Mouse (Mus musculus) hindbrain, embryonic 10.5 days (tissue): ENCODE measurements at regions not wholly inside any gene's neighbourhood (a gene's known extent, or its start where the extent isn't known, plus 50 kb on each side); places are given as distances from the start of the nearest gene placed in this dataset.

Experiments
- DNase-seq: peaks from one replicate; pipeline ENCODE4 v3.0.0-alpha.2; 2017; ENCODE audit warnings: low spot score
- H3K27ac ChIP-seq: fragments of 300-500 bp; sonication (generic); 2 replicates; pipeline ENCODE4 v1.5.1; 2016; ENCODE audit warnings: mild to moderate bottlenecking, moderate library complexity
- H3K27me3 ChIP-seq: fragments of 300-500 bp; sonication (generic); 2 replicates; pipeline ENCODE4 v1.6.1; 2016; ENCODE audit warnings: mild to moderate bottlenecking; ENCODE audit not compliant: poor library complexity, insufficient read depth, severe bottlenecking
- H3K36me3 ChIP-seq: fragments of 300-500 bp; sonication (generic); 2 replicates; pipeline ENCODE4 v1.6.1; 2016; ENCODE audit warnings: mild to moderate bottlenecking, moderate library complexity
- H3K4me1 ChIP-seq: fragments of 300-500 bp; sonication (generic); replicated peaks from 2 replicates; pipeline ENCODE4 v1.6.1; 2016; ENCODE audit warnings: mild to moderate bottlenecking
- H3K4me3 ChIP-seq: fragments of 300-500 bp; sonication (generic); 2 replicates; pipeline ENCODE4 v1.5.1; 2016; ENCODE audit warnings: mild to moderate bottlenecking, moderate library complexity
- H3K9me3 ChIP-seq: fragments of 300-500 bp; sonication (generic); 2 replicates; pipeline ENCODE4 v1.6.1; 2016; ENCODE audit warnings: mild to moderate bottlenecking, moderate library complexity
- WGBS: fragments of 180-500 bp; shearing (Covaris S2); methylation state at CpG from one replicate; pipeline ENCODE4 v1.1.7; 2016; 5-methylcytosine and 5-hydroxymethylcytosine counted together

DNA sequence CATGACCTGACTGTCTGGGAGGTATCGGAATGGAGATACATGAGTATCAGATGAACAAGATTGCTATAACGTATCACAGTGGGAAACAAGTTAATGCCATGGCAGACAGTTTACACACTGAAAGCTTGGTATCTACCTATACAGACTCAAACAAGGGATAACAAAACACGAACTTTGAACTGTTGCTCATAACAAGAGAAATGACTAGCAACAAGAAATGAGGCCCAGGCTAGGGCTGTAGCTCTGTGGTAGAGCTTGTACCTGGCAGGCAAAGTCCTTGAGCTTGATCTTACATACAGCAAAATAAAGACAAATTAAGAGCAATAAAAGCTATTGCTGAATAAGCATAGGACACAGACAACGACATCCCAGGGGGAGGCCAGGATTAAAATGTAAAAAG is 172.4 kb upstream of the Pln start:
- 87% methylated on average over 4 of the region's 4 CpGs for WGBS
- Histone ChIP-seq H3K4me1 (no peaks in the 10 kb centered on the region), H3K4me3 (no peak overlapping the region), H3K27me3 (no peaks in the 10 kb centered on the region), H3K9me3 (no peaks in the 10 kb centered on the region), H3K36me3 (no peaks in the 10 kb centered on the region), H3K27ac (no peak overlapping the region)
- no peak for DNase-seq

DNA sequence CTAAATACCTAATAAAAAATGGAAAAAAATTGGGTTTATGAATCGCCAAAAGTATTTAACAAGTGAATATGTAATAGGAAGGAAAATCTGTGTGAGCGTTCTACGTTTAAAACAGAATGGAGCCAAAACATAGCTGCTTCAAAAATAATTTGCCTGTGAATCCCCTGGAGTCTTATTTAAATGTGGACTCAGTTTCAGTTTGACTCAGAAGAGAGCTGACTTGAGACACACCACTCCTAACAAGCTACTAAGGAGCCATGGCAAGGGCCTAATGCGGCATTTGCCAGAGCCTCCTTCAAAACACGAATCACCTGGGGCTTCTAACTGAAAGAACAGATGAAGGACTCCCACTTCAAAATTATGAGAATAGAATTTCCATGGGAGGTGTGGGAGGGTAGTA is 169.7 kb upstream of the Pln start:
- WGBS: 95% methylated on average over 5 of the region's 5 CpGs
- no peak overlapping the region for H3K27ac ChIP-seq
- no peak overlapping the region for H3K4me3 ChIP-seq
- DNase-seq: no peak
- no peaks in the 10 kb centered on the region for H3K9me3 ChIP-seq
- no peaks in the 10 kb centered on the region for H3K4me1 ChIP-seq
- H3K36me3 ChIP-seq: no peaks in the 10 kb centered on the region
- no peaks in the 10 kb centered on the region for H3K27me3 ChIP-seq

DNA sequence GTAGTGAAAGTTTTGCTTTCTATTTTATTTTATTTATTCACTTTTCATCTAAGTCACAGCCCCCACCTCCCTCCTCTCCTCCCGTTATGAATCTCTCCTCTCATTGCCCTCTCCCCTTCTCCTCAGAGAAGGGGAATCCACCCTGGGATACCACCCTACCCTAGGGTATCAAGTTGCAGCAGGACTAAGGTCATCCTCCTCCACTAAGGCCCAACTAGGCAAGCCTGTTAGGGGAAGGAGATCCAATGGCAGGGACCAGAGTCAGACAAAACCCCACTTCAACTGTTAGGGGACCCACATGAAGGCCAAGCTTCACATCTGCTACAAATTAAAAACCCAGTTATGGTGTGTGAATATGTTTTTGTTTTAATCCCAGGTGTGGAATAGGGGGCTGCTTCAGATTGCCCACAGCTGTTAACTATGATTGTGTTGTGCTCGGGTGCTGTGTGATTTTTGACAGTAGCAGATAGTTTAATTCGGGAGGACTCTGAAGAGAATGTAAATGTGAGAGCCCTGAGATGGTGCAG is 163.4 kb upstream of the Pln start:
- Histone ChIP-seq H3K36me3 (no peaks in the 10 kb centered on the region), H3K4me3 (no peak overlapping the region), H3K9me3 (no peaks in the 10 kb centered on the region), H3K27me3 (no peaks in the 10 kb centered on the region), H3K4me1 (no peaks in the 10 kb centered on the region), H3K27ac (no peak overlapping the region)
- DNase-seq: peak; percentile 6
- 48% methylated on average over 3 of the region's 3 CpGs for WGBS

DNA sequence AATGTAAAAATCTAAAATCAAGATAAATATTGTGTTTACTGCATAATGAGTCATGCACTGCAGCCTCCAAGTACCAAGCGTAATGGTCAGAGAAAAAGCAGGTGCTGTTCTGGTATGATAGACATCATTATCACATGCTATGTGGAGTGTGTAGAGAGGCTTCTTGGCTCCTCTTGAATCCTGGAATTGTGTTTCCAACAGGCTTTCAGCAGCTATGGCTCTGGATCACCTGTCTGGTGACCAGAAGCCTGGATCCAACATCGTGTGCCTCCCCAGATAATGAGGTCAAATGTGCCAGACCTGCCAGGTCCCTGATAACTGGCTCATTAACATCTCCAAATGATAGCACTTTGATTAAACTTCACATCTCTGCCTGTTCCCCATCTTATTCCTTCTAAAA is 161.5 kb upstream of the Pln start:
- DNase-seq: no peak
- H3K9me3 ChIP-seq: no peaks in the 10 kb centered on the region
- no peak overlapping the region for H3K4me3 ChIP-seq
- H3K27me3 ChIP-seq: no peaks in the 10 kb centered on the region
- 94% methylated on average over 2 of the region's 2 CpGs for WGBS
- H3K27ac ChIP-seq: no peak overlapping the region
- no peaks in the 10 kb centered on the region for H3K4me1 ChIP-seq
- no peaks in the 10 kb centered on the region for H3K36me3 ChIP-seq

DNA sequence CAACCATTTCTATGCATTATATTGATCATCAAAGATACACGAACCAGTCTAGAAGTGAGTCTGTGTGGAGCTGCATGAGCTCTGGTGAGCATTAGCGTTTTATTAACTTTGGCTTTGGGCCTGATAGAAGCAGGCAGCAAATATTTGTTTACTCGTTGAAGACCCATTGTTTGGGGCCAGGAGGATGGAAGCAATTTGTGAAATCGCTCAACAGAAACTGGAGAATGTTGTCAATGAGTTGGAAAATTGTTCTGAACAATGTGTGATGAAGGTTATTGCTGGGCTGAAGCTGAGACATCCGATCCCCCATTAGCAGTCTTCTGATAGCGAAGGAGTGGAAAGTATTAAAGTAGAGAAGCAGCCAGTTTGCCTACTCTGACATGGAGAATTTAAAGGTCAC is 158.9 kb upstream of the Pln start:
- H3K36me3 ChIP-seq: no peaks in the 10 kb centered on the region
- no peak for DNase-seq
- H3K27me3 ChIP-seq: no peaks in the 10 kb centered on the region

DNA sequence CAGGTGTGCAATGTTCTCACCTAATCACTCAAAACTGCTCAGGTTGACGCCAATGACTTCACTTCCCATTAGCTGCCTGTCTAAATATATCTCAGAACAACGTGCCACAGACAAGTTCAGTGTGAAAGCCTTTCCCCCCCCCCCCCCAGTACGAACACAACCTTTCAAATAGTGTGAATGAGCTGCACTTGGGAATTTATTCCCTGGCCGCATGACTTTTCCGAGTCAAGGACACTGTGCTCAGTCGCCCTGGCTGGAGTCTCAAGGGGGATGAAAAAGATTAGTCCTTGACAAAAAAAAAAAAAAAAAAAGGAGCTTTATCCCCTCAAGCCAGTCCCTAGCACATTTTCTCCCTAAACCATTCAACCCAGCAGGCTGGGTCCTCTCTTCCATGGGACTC is 158.4 kb upstream of the Pln start:
- DNase-seq: no peak
- Histone ChIP-seq H3K4me3 (no peak overlapping the region), H3K36me3 (no peaks in the 10 kb centered on the region), H3K27ac (no peak overlapping the region), H3K4me1 (no peaks in the 10 kb centered on the region), H3K27me3 (no peaks in the 10 kb centered on the region), H3K9me3 (no peaks in the 10 kb centered on the region)
- WGBS: 77% methylated on average over 6 of the region's 6 CpGs

More for the DNA sequence above, 158.9 kb upstream of the Pln start:
- Histone ChIP-seq H3K27ac (no peak overlapping the region), H3K4me3 (no peak overlapping the region), H3K9me3 (no peaks in the 10 kb centered on the region), H3K4me1 (no peaks in the 10 kb centered on the region)
- WGBS: 72% methylated on average over 6 of the region's 6 CpGs

DNA sequence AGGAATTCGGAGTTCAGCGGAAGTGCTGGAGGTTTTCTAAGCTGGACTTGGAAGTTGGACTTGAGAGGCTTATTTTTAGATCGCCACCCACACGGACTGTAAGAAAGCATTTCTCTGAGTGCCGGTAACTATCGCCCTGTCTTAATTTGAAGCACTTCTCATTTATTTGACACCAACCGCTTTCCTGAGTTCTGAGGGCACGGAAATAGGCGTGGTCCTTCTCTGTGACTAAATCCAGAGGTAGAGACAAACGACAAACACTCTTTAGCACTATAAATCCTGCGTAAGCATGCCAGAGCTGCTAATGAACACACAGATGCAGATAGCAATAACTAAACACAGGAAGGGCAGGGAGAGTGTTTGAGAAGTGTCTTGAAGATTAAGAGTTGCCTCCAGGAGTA is 156.7 kb upstream of the Pln start:
- Histone ChIP-seq H3K27ac (no peak overlapping the region), H3K4me3 (no peak overlapping the region)
- WGBS: 86% methylated on average over 11 of the region's 11 CpGs

DNA sequence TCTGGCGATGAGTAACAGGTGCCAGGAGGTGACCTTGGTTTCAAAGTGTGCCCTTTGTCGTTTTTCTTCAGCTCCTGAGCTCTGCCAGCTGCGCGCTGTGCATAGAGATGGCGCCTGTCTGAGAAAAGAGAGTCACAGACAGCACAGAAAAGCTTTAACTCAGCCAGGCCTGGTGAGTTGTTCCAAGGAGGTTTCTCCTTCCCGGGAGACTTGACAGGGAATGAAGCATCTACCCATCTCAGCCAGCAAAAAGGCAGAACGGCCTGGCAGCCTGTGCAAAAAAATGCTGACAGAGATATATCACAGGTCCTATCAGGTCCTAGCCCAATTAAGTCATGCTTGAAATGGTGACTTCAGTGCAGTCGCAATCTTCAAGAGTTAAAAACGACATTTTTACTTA is 156.1 kb upstream of the Pln start:
- H3K27ac ChIP-seq: no peak overlapping the region
- 83% methylated on average over 9 of the region's 9 CpGs for WGBS
- no peak for DNase-seq

More for the DNA sequence above, 156.7 kb upstream of the Pln start:
- Histone ChIP-seq H3K9me3 (no peaks in the 10 kb centered on the region), H3K36me3 (no peaks in the 10 kb centered on the region), H3K4me1 (no peaks in the 10 kb centered on the region), H3K27me3 (no peaks in the 10 kb centered on the region)
- DNase-seq: no peak

DNA sequence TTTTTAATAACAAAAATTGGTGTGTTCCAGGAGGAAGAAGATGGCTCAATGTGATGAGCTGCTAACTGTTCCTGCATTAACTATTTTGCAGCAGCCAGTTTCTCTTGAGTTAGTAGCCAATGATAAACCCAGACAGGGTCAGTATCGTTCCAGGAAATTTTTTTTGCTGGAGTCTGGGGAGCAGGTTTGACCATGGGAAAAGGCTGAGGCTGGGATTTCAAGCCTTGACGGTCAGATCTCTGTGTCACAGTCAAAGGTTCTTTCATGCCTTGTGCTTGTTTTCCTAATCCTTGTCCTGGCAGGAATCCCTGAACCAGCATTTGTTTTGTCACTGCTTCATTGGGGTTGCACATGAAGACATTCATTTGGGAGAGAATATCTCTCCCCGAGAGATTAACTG is 129.0 kb upstream of the Pln start:
- no peak overlapping the region for H3K27ac ChIP-seq
- H3K4me3 ChIP-seq: no peak overlapping the region
- WGBS: 89% methylated on average over 3 of the region's 3 CpGs
- no peaks in the 10 kb centered on the region for H3K9me3 ChIP-seq
- H3K27me3 ChIP-seq: no peaks in the 10 kb centered on the region
- DNase-seq: no peak
- no peaks in the 10 kb centered on the region for H3K36me3 ChIP-seq
- no peaks in the 10 kb centered on the region for H3K4me1 ChIP-seq

More for the DNA sequence above, 156.1 kb upstream of the Pln start:
- Histone ChIP-seq H3K36me3 (no peaks in the 10 kb centered on the region), H3K27me3 (no peaks in the 10 kb centered on the region), H3K9me3 (no peaks in the 10 kb centered on the region), H3K4me3 (no peak overlapping the region), H3K4me1 (no peaks in the 10 kb centered on the region)

DNA sequence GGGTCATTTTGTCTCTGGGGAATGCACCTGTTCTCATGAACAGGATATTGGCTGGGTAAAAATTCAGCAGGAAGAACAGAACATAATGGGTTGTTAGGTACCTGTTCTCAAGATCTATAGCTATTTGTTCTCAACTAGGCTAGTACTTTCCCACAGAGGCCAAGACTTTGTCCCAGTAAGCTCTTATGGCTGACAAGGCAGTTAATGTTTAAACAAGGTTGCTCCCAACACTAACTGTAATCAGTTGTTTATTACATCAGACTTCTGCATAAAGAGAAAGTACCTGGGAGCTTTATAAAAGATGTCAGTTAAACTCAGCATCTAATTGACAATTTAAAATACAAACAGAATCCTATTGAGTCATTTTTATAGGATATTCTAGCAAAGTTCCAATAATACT is 127.6 kb upstream of the Pln start:
- H3K9me3 ChIP-seq: no peaks in the 10 kb centered on the region
- H3K4me3 ChIP-seq: no peak overlapping the region
- H3K27me3 ChIP-seq: no peaks in the 10 kb centered on the region
- no peak for DNase-seq
- no peaks in the 10 kb centered on the region for H3K4me1 ChIP-seq
- H3K27ac ChIP-seq: no peak overlapping the region
- no peaks in the 10 kb centered on the region for H3K36me3 ChIP-seq
